Mouse (Mus musculus) lung, embryonic 16.5 days (tissue): ENCODE results near the gene Eefsec. TPM values are rescaled to one million over a fixed set of nuclear protein-coding genes. Genes with fewer than 3 reads are reported as not detected.

Source experiments
- ATAC-seq: fragments of 200-750 bp; cut with Nextera tagmentation; 2 replicates; pipeline ENCODE4 v1.8.0; 2017; ENCODE audit warnings: low read depth, mild to moderate bottlenecking, moderate library complexity
- H3K27ac ChIP-seq: fragments of 300-500 bp; sonication (generic); 2 replicates; pipeline ENCODE4 v1.5.1; 2014; ENCODE audit warnings: mild to moderate bottlenecking, control low read depth, low read length
- H3K27me3 ChIP-seq: fragments of 300-500 bp; sonication (generic); 2 replicates; pipeline ENCODE4 v1.6.1; 2014; ENCODE audit warnings: low read depth, low read length, mixed read lengths; ENCODE audit not compliant: control insufficient read depth, insufficient read depth
- H3K36me3 ChIP-seq: fragments of 300-500 bp; sonication (generic); 2 replicates; pipeline ENCODE4 v1.6.1; 2014; ENCODE audit warnings: low read length; ENCODE audit not compliant: control insufficient read depth, insufficient read depth
- H3K4me1 ChIP-seq: fragments of 300-500 bp; sonication (generic); replicated peaks from 2 replicates; pipeline ENCODE4 v1.6.1; 2014; ENCODE audit warnings: low read length, mixed read lengths; ENCODE audit not compliant: control insufficient read depth, insufficient read depth
- H3K4me2 ChIP-seq: fragments of 300-500 bp; sonication (generic); 2 replicates; pipeline ENCODE4 v1.6.1; 2014; ENCODE audit warnings: low read depth, low read length, control low read depth
- H3K4me3 ChIP-seq: fragments of 300-500 bp; sonication (generic); 2 replicates; pipeline ENCODE4 v1.5.1; 2014; ENCODE audit warnings: mild to moderate bottlenecking, low read length, control low read depth
- H3K9ac ChIP-seq: fragments of 300-500 bp; sonication (generic); 2 replicates; pipeline ENCODE4 v1.6.1; 2014; ENCODE audit warnings: low read length, control low read depth
- H3K9me3 ChIP-seq: fragments of 300-500 bp; sonication (generic); 2 replicates; pipeline ENCODE4 v1.6.1; 2016; ENCODE audit warnings: low read length; ENCODE audit not compliant: control insufficient read depth
- WGBS: fragments of 180-500 bp; shearing (Covaris S2); extraction: QIAGEN DNeasy Blood & Tissue Kit; methylation state at CpG from one replicate; pipeline ENCODE4 v1.1.7; 2014; 5-methylcytosine and 5-hydroxymethylcytosine counted together
- polyA plus RNA-seq: library from polyadenylated mRNA; unstranded; fragments of >200 nt; fragmentation: Nextera tagmentation; extraction: Ambion mirVana; gene quantifications from 2 replicates; pipeline ENCODE4 v1.2.1, GENCODE M21; 2015

Eefsec gene
- 30.2 and 38.9 TPM in 2 replicates for polyA plus RNA-seq

DNA sequence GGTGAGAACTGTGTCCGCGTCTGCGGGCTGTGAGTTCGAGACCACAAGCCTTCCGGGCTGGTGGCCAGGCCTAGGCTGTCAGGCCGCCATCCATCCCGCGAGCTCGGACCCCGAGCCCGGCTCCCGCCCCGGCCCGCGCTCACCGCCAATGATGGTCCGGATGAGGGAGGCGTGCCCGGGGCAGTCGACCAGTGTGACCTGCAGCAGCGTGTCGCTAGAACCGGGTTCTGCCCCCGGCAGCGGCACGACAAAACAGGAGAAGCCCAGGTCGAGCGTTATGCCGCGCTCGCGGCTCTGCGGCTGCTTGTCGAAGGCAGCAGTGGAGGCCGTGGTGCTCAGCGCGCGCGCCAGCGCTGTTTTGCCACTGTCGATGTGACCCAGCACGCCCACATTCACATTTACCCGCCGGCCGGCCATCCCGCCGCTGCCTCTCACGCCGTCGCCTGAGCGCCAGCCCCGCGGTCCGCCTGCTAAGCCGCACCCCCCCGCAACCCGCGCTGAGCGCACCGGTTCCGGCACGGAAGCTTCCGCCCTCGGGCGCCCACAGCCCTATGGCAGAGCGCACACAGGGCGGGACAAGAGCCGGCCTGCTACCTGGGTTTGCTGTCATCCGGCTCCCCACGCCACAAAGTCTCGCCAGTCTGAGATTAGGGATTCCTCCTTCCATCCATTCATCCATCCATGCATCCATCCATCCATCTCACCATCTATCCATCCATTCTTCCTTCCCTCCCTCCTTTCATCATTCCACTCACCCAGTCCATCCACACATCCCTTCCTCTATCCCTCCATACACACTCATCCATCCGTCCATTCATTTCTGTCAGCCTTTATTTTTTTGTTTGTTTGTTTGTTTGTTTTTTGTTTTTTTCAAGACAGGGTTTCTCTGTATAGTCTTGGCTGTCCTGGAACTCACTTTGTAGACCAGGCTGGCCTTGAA lies at the start of gene Eefsec:
Gene Eefsec, minus strand, starts transcription at position 477 of the 940 bp plus-strand sequence.
- H3K9ac ChIP-seq = peak within 1 kb of the TSS; percentile 92
- no peaks in the 10 kb centered on the region for H3K9me3 ChIP-seq
- WGBS = 1% methylated on average over 69 of the region's 72 CpGs
- no peaks in the 10 kb centered on the region for H3K36me3 ChIP-seq
- peaks cover 4% of the 10 kb centered on the region; the same call in 1 of the 2 replicates for H3K4me1 ChIP-seq
- peak within 1 kb of the TSS; percentile 87 for H3K4me3 ChIP-seq
- peak; percentile 93 for ATAC-seq
- H3K27ac ChIP-seq = peak within 1 kb of the TSS; percentile 58
- H3K27me3 ChIP-seq = no peaks in the 10 kb centered on the region
- peak within 1 kb of the TSS; percentile 79 for H3K4me2 ChIP-seq

- H3K4me1 ChIP-seq = no peaks in the 10 kb centered on the region
- 85% methylated on average over 6 of the region's 6 CpGs for WGBS
- H3K4me3 ChIP-seq = no peak overlapping the region
- no peak for ATAC-seq
- H3K4me2 ChIP-seq = no peak overlapping the region
- H3K27ac ChIP-seq = no peak overlapping the region
- H3K9ac ChIP-seq = no peak overlapping the region
- H3K9me3 ChIP-seq = no peaks in the 10 kb centered on the region
- no peaks in the 10 kb centered on the region for H3K27me3 ChIP-seq
- H3K36me3 ChIP-seq = peaks cover 29% of the 10 kb centered on the region
These were observed 47.4 kb upstream of the Eefsec start for GRCm38 (mm10) chr6:88493712-88494111.

- 90% methylated on average over 12 of the region's 12 CpGs for WGBS
- no peaks in the 10 kb centered on the region for H3K4me1 ChIP-seq
- no peak overlapping the region for H3K4me2 ChIP-seq
- no peaks in the 10 kb centered on the region for H3K27me3 ChIP-seq
- H3K9me3 ChIP-seq = no peaks in the 10 kb centered on the region
- H3K9ac ChIP-seq = no peak overlapping the region
- no peak overlapping the region for H3K27ac ChIP-seq
- no peak for ATAC-seq
- H3K4me3 ChIP-seq = no peak overlapping the region
- peaks cover 18% of the 10 kb centered on the region for H3K36me3 ChIP-seq
These were observed 44.5 kb upstream of the Eefsec start for GRCm38 (mm10) chr6:88490629-88491354.

DNA sequence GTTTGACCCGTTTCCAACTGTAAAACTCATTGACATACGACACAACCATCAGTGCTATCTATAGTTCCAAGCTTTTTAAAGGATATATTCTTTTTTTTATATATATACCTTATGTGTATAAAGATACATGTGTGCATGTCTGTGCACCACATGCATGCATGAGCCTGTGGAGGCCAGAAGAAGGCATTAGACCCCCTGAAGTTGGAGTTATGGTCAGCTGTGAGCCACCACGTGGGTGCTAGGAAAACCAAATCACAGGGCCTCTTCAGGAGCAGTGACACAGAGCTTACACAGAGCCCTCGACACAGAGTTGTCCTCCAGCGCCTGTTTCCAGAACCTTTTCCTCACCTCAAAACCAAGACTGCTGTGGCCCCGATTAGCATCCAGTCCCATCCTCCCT lies 43.5 kb upstream of the Eefsec start:
- ATAC-seq = no peak
- no peaks in the 10 kb centered on the region for H3K4me1 ChIP-seq
- H3K9ac ChIP-seq = no peak overlapping the region
- H3K9me3 ChIP-seq = no peaks in the 10 kb centered on the region
- H3K36me3 ChIP-seq = peaks cover 17% of the 10 kb centered on the region
- H3K4me2 ChIP-seq = no peak overlapping the region
- 88% methylated on average over 6 of the region's 6 CpGs for WGBS
- no peaks in the 10 kb centered on the region for H3K27me3 ChIP-seq
- no peak overlapping the region for H3K4me3 ChIP-seq
- no peak overlapping the region for H3K27ac ChIP-seq

DNA sequence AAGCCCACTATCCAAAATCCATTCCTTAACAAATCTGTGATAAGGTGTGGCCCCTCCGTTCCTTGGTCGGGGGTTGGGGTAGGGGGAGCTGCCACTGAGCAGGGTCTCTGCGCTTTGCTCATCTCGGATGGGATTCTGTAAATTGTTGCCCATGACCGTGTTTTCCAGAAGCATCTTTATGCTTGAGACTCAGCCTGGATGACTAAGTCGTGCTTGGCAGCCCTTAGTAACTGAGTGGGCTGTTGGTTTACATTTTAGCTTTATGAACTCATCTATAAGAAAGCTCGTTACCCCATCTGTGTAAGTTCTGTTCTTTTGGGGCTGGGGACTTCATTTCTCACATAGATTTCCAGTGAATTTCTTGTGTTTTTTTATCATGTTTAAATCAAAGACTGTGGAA lies 42.7 kb upstream of the Eefsec start:
- no peak overlapping the region for H3K9ac ChIP-seq
- H3K4me2 ChIP-seq = no peak overlapping the region
- no peak overlapping the region for H3K4me3 ChIP-seq
- WGBS = 86% methylated on average over 7 of the region's 7 CpGs
- H3K27me3 ChIP-seq = no peaks in the 10 kb centered on the region
- ATAC-seq = no peak
- H3K9me3 ChIP-seq = no peaks in the 10 kb centered on the region
- H3K36me3 ChIP-seq = peaks cover 25% of the 10 kb centered on the region
- no peaks in the 10 kb centered on the region for H3K4me1 ChIP-seq
- H3K27ac ChIP-seq = no peak overlapping the region

GRCm38 (mm10) chr6:88486893-88487292 lies 40.6 kb upstream of the Eefsec start:
- peak; percentile 23; the same call in 1 of the 2 replicates for ATAC-seq
- Histone ChIP-seq H3K4me3 (no peak overlapping the region), H3K36me3 (peaks cover 14% of the 10 kb centered on the region), H3K4me1 (no peaks in the 10 kb centered on the region), H3K9me3 (no peaks in the 10 kb centered on the region), H3K4me2 (no peak overlapping the region), H3K27ac (no peak overlapping the region), H3K9ac (no peak overlapping the region), H3K27me3 (no peaks in the 10 kb centered on the region)
- WGBS = 70% methylated on average over 8 of the region's 8 CpGs

DNA sequence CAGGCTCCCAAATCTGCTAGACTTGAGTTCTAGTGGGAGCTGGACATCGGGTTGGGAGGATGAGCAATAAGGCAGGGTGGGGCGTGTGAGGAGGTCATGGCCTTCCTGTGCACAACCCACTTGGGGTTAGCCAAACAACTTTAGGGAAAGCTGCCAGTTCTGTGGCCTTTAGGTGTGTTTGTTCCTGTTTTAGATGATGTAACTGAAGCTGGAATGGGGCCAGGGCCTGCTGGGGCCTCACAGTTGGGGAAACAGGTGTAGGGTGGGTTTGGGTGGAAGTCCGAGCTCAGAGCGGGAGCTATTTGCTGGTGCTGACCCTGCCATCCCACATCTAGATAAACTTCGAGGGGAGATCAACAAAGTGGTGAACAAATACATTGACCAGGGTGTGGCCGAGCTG lies 39.0 kb upstream of the Eefsec start:
- Histone ChIP-seq H3K4me2 (no peak overlapping the region), H3K27me3 (no peaks in the 10 kb centered on the region), H3K36me3 (peaks cover 19% of the 10 kb centered on the region), H3K27ac (no peak overlapping the region), H3K4me1 (no peaks in the 10 kb centered on the region), H3K4me3 (no peak overlapping the region), H3K9me3 (no peaks in the 10 kb centered on the region), H3K9ac (no peak overlapping the region)
- ATAC-seq = no peak
- WGBS = 68% methylated on average over 6 of the region's 6 CpGs

DNA sequence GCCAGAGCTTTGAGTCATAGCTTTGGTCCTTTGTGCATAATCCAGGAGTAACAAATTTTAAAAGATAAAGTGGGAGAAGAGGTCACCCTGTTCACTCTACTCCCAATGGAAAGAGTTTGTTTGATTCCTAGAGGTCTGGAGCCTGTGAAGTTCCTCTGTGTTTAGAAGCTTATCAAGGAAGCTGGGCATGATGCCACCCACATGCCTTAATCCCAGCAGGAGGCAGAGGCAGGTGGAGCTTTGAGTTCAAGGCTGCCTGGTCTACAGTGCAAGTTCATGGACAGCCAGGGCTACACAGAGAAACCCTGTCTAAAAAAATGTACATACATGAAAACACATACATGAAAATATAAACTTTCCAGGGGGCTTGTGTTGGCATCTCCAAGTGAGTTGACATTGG lies 37.6 kb upstream of the Eefsec start:
- Histone ChIP-seq H3K36me3 (peaks cover 29% of the 10 kb centered on the region), H3K4me2 (no peak overlapping the region), H3K27me3 (no peaks in the 10 kb centered on the region), H3K27ac (no peak overlapping the region), H3K9me3 (no peaks in the 10 kb centered on the region), H3K9ac (no peak overlapping the region), H3K4me3 (no peak overlapping the region), H3K4me1 (no peaks in the 10 kb centered on the region)
- no peak for ATAC-seq

DNA sequence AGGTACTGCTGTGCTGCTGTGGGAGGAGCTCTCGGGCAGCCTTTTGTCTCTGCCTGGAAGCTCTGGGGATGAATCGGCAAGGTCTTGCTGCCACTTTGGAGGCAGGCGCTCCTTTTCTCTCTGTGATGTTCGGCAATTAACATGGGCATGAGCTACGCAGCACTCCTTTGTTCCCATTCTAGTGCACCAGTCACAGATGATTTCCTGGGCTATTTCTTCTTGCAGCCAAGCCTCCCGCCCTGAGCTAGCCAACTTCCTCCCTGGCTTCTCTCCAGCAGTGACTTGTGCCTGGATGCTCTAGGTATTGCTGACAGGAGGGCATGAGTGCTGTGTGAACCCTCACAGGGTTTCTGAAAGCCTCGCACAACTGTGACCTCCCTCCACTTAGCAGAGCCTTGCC lies 36.8 kb upstream of the Eefsec start:
- Histone ChIP-seq H3K27ac (no peak overlapping the region), H3K4me1 (no peaks in the 10 kb centered on the region), H3K36me3 (peaks cover 32% of the 10 kb centered on the region), H3K27me3 (no peaks in the 10 kb centered on the region), H3K4me2 (no peak overlapping the region), H3K4me3 (no peak overlapping the region), H3K9me3 (no peaks in the 10 kb centered on the region), H3K9ac (no peak overlapping the region)
- no peak for ATAC-seq
- WGBS = 68% methylated on average over 7 of the region's 7 CpGs
